Mouse (Mus musculus): Measurements from ENCODE around the gene Cdh3. TPM values are rescaled to one million over a fixed set of nuclear protein-coding genes. Genes with fewer than 3 reads are reported as not detected.
A peak's percentile ranks its signal among the peaks of the same experiment; 100 is the strongest.

The Cdh3 gene
- total and polyA plus RNA-seq, 2 experiments from 2014 or later = 0.67 to 4.3 TPM

GRCm38 (mm10) chr8:106530566-106530965, 19.9 kb downstream of the Cdh3 start:
- Histone ChIP-seq H3K4me3 (ENCODE audit: low read depth, low read length) (no peak overlapping the region), H3K4me1 (ENCODE audit: insufficient read depth, low read length) (no peaks in the 10 kb centered on the region), H3K4me2 (ENCODE audit: low read depth, low read length, poor library complexity, severe bottlenecking) (no peak overlapping the region), H3K9ac (replicated peaks; ENCODE audit: low read length, poor library complexity, severe bottlenecking) (no peak overlapping the region), H3K9me3 (ENCODE audit: low read length) (no peaks in the 10 kb centered on the region), H3K27ac (ENCODE audit: low read depth, low read length) (no peak overlapping the region), H3K36me3 (ENCODE audit: insufficient read depth, low read length) (no peaks in the 10 kb centered on the region), H3K27me3 (ENCODE audit: insufficient read depth, low read length) (no peaks in the 10 kb centered on the region)
- DNase-seq (ENCODE audit: low spot score) (no peak), ATAC-seq (ENCODE audit: low FRiP score) (no peak)
- WGBS = 75% methylated on average over 4 of the region's 4 CpGs
- peak; percentile 62 for TF ChIP-seq CTCF (IDR thresholded peaks at IDR 0.05)

DNA sequence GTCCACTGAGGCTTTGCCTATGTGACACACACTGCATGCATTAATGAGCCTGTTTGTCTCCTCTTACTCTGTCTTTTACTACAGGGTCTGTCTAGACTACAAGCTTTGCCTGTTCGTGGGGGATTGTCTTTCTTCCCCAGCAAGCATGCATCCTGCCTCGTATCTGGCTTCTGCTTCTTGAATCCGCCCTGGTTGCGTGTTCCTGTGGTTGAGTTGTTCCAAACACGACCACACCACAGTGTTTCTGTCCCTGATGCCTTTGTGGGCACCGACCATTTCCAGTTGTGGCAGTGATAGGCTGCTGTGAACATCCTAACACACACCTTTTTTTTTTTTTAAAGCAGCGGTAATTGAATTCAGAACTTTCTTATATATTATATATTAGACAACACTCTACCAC, 23.0 kb downstream of the Cdh3 start:
- Histone ChIP-seq H3K36me3 (ENCODE audit: insufficient read depth, low read length) (no peaks in the 10 kb centered on the region), H3K4me2 (ENCODE audit: low read depth, low read length, poor library complexity, severe bottlenecking) (no peak overlapping the region), H3K9ac (replicated peaks; ENCODE audit: low read length, poor library complexity, severe bottlenecking) (no peak overlapping the region), H3K27ac (ENCODE audit: low read depth, low read length) (no peak overlapping the region), H3K4me3 (ENCODE audit: low read depth, low read length) (no peak overlapping the region), H3K27me3 (ENCODE audit: insufficient read depth, low read length) (no peaks in the 10 kb centered on the region), H3K4me1 (ENCODE audit: insufficient read depth, low read length) (no peaks in the 10 kb centered on the region), H3K9me3 (ENCODE audit: low read length) (no peaks in the 10 kb centered on the region)
- 78% methylated on average over 7 of the region's 7 CpGs for WGBS
- TF ChIP-seq CTCF (IDR thresholded peaks at IDR 0.05) = no peak
- ATAC-seq (ENCODE audit: low FRiP score) (no peak), DNase-seq (ENCODE audit: low spot score) (no peak)

DNA sequence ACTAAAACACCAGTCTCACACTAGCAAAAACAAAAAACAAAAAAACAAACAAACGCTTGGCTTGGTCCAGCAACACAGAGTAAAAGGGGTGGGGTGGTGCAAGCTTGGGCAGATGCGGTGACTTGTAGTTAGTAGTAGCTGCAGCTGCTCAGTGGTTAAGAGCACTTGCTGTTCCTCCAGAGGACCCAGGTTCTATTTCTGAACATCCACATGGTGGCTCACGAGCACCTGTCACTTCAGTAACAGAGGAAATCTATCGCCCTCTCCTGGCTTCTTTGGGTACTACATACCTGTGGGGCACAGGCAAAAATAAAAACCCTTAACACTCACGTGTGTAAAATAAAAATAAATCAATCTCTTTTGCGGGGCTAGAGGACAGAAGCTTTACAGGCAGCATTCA, 23.8 kb downstream of the Cdh3 start:
- Histone ChIP-seq H3K9ac (replicated peaks; ENCODE audit: low read length, poor library complexity, severe bottlenecking) (no peak overlapping the region), H3K4me1 (ENCODE audit: insufficient read depth, low read length) (no peaks in the 10 kb centered on the region), H3K27me3 (ENCODE audit: insufficient read depth, low read length) (no peaks in the 10 kb centered on the region), H3K4me3 (ENCODE audit: low read depth, low read length) (no peak overlapping the region), H3K36me3 (ENCODE audit: insufficient read depth, low read length) (no peaks in the 10 kb centered on the region), H3K9me3 (ENCODE audit: low read length) (no peaks in the 10 kb centered on the region), H3K4me2 (ENCODE audit: low read depth, low read length, poor library complexity, severe bottlenecking) (no peak overlapping the region), H3K27ac (ENCODE audit: low read depth, low read length) (no peak overlapping the region)
- ATAC-seq (ENCODE audit: low FRiP score) (no peak), DNase-seq (ENCODE audit: low spot score) (peak; percentile 62)
- 40% methylated on average over 6 of the region's 6 CpGs for WGBS
- peak; percentile 79 for TF ChIP-seq CTCF (IDR thresholded peaks at IDR 0.05)

DNA sequence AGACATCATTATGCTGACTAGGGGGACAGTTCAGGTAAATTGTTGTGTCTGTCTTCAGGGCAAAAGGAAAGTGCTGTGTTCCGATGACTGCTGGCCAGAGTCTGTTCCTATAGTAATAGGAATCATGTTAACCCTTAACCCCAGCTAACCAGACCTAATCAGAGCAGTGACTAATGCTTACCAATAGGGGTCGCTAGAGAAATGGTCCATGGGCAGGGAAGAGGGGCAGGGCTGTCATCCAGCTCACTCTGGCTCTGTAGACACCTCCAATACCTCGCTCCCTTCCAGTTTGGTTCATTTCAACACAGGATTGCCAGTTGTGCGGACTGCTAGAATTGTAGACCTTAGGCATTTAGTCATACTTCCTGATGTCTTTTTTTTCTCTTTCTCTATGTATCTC, 24.8 kb downstream of the Cdh3 start:
- H3K4me1 ChIP-seq (ENCODE audit: insufficient read depth, low read length) = no peaks in the 10 kb centered on the region
- no peak overlapping the region for H3K4me2 ChIP-seq (ENCODE audit: low read depth, low read length, poor library complexity, severe bottlenecking)
- no peaks in the 10 kb centered on the region for H3K36me3 ChIP-seq (ENCODE audit: insufficient read depth, low read length)
- H3K27ac ChIP-seq (ENCODE audit: low read depth, low read length) = no peak overlapping the region
- WGBS = 75% methylated on average over 4 of the region's 4 CpGs
- ATAC-seq (ENCODE audit: low FRiP score) = no peak
- H3K9ac ChIP-seq (replicated peaks; ENCODE audit: low read length, poor library complexity, severe bottlenecking) = no peak overlapping the region
- H3K9me3 ChIP-seq (ENCODE audit: low read length) = no peaks in the 10 kb centered on the region
- TF ChIP-seq CTCF (IDR thresholded peaks at IDR 0.05) = peak; percentile 36
- H3K4me3 ChIP-seq (ENCODE audit: low read depth, low read length) = no peak overlapping the region
- no peaks in the 10 kb centered on the region for H3K27me3 ChIP-seq (ENCODE audit: insufficient read depth, low read length)
- no peak for DNase-seq (ENCODE audit: low spot score)

- Histone ChIP-seq H3K4me1 (ENCODE audit: insufficient read depth, low read length) (no peaks in the 10 kb centered on the region), H3K27ac (ENCODE audit: low read depth, low read length) (no peak overlapping the region)
- 54% methylated on average over 5 of the region's 5 CpGs for WGBS
Observed at GRCm38 (mm10) chr8:106539193-106539592, 28.5 kb downstream of the Cdh3 start.

DNA sequence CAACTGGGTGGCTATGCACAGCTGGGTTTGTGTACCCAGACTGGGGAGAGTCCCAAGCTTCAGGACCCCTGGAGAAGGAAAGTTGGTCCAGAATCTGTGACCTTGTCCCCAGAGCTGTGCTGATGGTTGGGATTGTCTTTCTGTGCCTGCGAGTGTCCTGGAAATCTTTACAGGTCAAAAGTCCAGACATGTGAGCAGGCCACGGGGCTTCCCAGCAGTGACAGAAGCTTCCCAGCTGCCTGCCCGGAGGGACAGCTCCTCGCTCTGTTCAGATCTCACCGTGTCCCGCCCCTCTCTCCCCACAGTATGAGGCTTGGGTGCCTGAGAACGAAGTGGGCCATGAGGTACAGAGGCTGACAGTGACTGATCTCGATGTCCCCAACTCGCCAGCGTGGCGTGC, 30.3 kb downstream of the Cdh3 start:
- no peak for DNase-seq (ENCODE audit: low spot score)
- Histone ChIP-seq H3K27me3 (ENCODE audit: insufficient read depth, low read length) (no peaks in the 10 kb centered on the region), H3K36me3 (ENCODE audit: insufficient read depth, low read length) (no peaks in the 10 kb centered on the region), H3K9ac (replicated peaks; ENCODE audit: low read length, poor library complexity, severe bottlenecking) (no peak overlapping the region), H3K4me3 (ENCODE audit: low read depth, low read length) (no peak overlapping the region), H3K27ac (ENCODE audit: low read depth, low read length) (no peak overlapping the region), H3K4me2 (ENCODE audit: low read depth, low read length, poor library complexity, severe bottlenecking) (no peak overlapping the region), H3K9me3 (ENCODE audit: low read length) (no peaks in the 10 kb centered on the region), H3K4me1 (ENCODE audit: insufficient read depth, low read length) (no peaks in the 10 kb centered on the region)
- WGBS = 84% methylated on average over 11 of the region's 11 CpGs
- no peak for ATAC-seq (ENCODE audit: low FRiP score)
- no peak for TF ChIP-seq CTCF (IDR thresholded peaks at IDR 0.05)

More at GRCm38 (mm10) chr8:106539193-106539592, 28.5 kb downstream of the Cdh3 start:
- Histone ChIP-seq H3K27me3 (ENCODE audit: insufficient read depth, low read length) (no peaks in the 10 kb centered on the region), H3K4me2 (ENCODE audit: low read depth, low read length, poor library complexity, severe bottlenecking) (no peak overlapping the region), H3K9me3 (ENCODE audit: low read length) (no peaks in the 10 kb centered on the region), H3K36me3 (ENCODE audit: insufficient read depth, low read length) (no peaks in the 10 kb centered on the region), H3K9ac (replicated peaks; ENCODE audit: low read length, poor library complexity, severe bottlenecking) (no peak overlapping the region), H3K4me3 (ENCODE audit: low read depth, low read length) (no peak overlapping the region)
- ATAC-seq (ENCODE audit: low FRiP score) = no peak
- TF ChIP-seq CTCF (IDR thresholded peaks at IDR 0.05) = no peak
- DNase-seq (ENCODE audit: low spot score) = no peak

Data from midbrain, postnatal 0 days (tissue).